Mouse (Mus musculus): ENCODE data around the gene Rhox3f.
"Not testable (repeated sequence)": the region's sequence is repeated elsewhere in the genome, so short reads cannot be mapped to it uniquely, and the experiment has no call there.

- not testable (repeated sequence) for TF ChIP-seq POLR2A (IDR thresholded peaks at IDR 0.05; ENCODE audit: low read depth, low read length); CTCF (conservative IDR thresholded peaks at IDR 0.05; ENCODE audit: insufficient read depth, insufficient read length, low read depth, low read length)
These were observed 8.2 kb upstream of the Rhox3f start for GRCm38 (mm10) chrX:37572638-37573037.

Measured in kidney, adult 2 months (tissue).